Mouse (Mus musculus) thymus, adult 2 months (tissue): ENCODE results near the gene Spag16.

Experiments
- CTCF ChIP-seq: fragments of 200-500 bp; IDR thresholded peaks from 2 replicates; pipeline ENCODE4 v1.5.1; 2012; ENCODE audit warnings: mild to moderate bottlenecking, control low read depth, low read length, moderate library complexity, borderline replicate concordance; ENCODE audit not compliant: control insufficient read depth, poor library complexity, insufficient read depth; ENCODE audit errors: extremely low read depth
- POLR2A ChIP-seq: fragments of 200-500 bp; IDR thresholded peaks from 2 replicates; pipeline ENCODE4 v1.6.1; 2012; ENCODE audit warnings: mild to moderate bottlenecking, low read length, control low read depth, moderate library complexity; ENCODE audit not compliant: control insufficient read depth, poor library complexity, insufficient read depth; ENCODE audit errors: extremely low read depth

- TF ChIP-seq CTCF (no peak), POLR2A (no peak)
Measured at GRCm38 (mm10) chr1:70621805-70622204, 795.0 kb downstream of the Spag16 start.
